Mouse (Mus musculus) CH12.LX (cell line): ENCODE data around the gene Naa35. TPM values are rescaled to one million over a fixed set of nuclear protein-coding genes. Genes with fewer than 3 reads are reported as not detected.

Experiments
- DNase-seq: peaks from one replicate; pipeline ENCODE4 v3.0.0-alpha.2; 2013; ENCODE audit errors: extremely low read depth
- H3K27ac ChIP-seq: 2 replicates; pipeline ENCODE4 v1.5.1; 2012; ENCODE audit warnings: low read depth, mild to moderate bottlenecking, control low read depth, moderate library complexity; ENCODE audit not compliant: insufficient read depth
- H3K27me3 ChIP-seq: replicated peaks from 2 replicates; pipeline ENCODE3; 2012; ENCODE audit warnings: inconsistent platforms
- H3K36me3 ChIP-seq, 2 experiments: replicated peaks in 1 of 2; 2 replicates each; pipeline versions ENCODE3 to v1.6.1; 2012; ENCODE audit warnings: inconsistent platforms in 1 of 2, low read length in 1 of 2, mild to moderate bottlenecking in 1 of 2, mixed read lengths in 1 of 2, moderate library complexity in 1 of 2; ENCODE audit not compliant: control insufficient read depth in 1 of 2, insufficient read depth in 1 of 2
- H3K4me1 ChIP-seq, 2 experiments: 2 replicates each; pipeline ENCODE4 v1.6.1; 2012; ENCODE audit warnings: inconsistent platforms in 1 of 2, moderate library complexity in 1 of 2; ENCODE audit not compliant: insufficient read depth in 2 of 2, control insufficient read depth in 1 of 2
- H3K4me2 ChIP-seq: 2 replicates; pipeline ENCODE4 v1.6.1; 2012; ENCODE audit warnings: low read depth, mild to moderate bottlenecking, control low read depth; ENCODE audit not compliant: poor library complexity, insufficient read depth, severe bottlenecking
- H3K4me3 ChIP-seq, 3 experiments: fragments of 150-350 bp in 1 of 3; sonication (generic) in 1 of 3; replicated peaks in 1 of 3; 2 replicates each; pipeline versions ENCODE3 to v1.5.1; 2011 to 2012; ENCODE audit warnings: low read depth in 2 of 3, low read length in 2 of 3, mild to moderate bottlenecking in 2 of 3, moderate library complexity in 2 of 3, control low read depth in 1 of 3, improper control_type of control experiment in 1 of 3, inconsistent platforms in 1 of 3, mixed read lengths in 1 of 3; ENCODE audit not compliant: poor library complexity in 1 of 3
- H3K79me2 ChIP-seq: replicated peaks from 2 replicates; pipeline ENCODE4 v1.6.1; 2012; ENCODE audit warnings: mild to moderate bottlenecking, moderate library complexity; ENCODE audit not compliant: control insufficient read depth, poor library complexity, insufficient read depth, severe bottlenecking; ENCODE audit errors: extremely low read depth
- H3K9ac ChIP-seq: 2 replicates; pipeline ENCODE4 v1.6.1; 2012; ENCODE audit warnings: low read depth, mild to moderate bottlenecking, control low read depth, moderate library complexity; ENCODE audit not compliant: insufficient read depth
- H3K9me3 ChIP-seq: replicated peaks from 2 replicates; pipeline ENCODE3; 2012; ENCODE audit warnings: low read length, inconsistent platforms, mixed read lengths
- CHD1 ChIP-seq: IDR thresholded peaks from 2 replicates; pipeline ENCODE4 v1.6.1; 2012; ENCODE audit warnings: low read depth, low read length, improper control_type of control experiment, inconsistent platforms
- CHD2 ChIP-seq: IDR thresholded peaks from 2 replicates; pipeline ENCODE4 v1.6.1; 2011; ENCODE audit warnings: low read length, improper control_type of control experiment
- E2F4 ChIP-seq: IDR thresholded peaks from 2 replicates; pipeline ENCODE4 v1.6.1; 2011; ENCODE audit warnings: low read depth, low read length, improper control_type of control experiment; ENCODE audit not compliant: insufficient replicate concordance
- ELF1 ChIP-seq: IDR thresholded peaks from 2 replicates; pipeline ENCODE4 v1.6.1; 2014; ENCODE audit warnings: low read depth, mild to moderate bottlenecking, inconsistent platforms, low read length, improper control_type of control experiment
- EP300 ChIP-seq: IDR thresholded peaks from 2 replicates; pipeline ENCODE4 v1.6.1; 2011; ENCODE audit warnings: low read length, improper control_type of control experiment
- ETS1 ChIP-seq: conservative IDR thresholded peaks from 2 replicates; pipeline ENCODE4 v1.6.1; 2012; ENCODE audit warnings: low read depth, mild to moderate bottlenecking, inconsistent platforms, low read length, improper control_type of control experiment, moderate library complexity
- GABPA ChIP-seq: IDR thresholded peaks from 2 replicates; pipeline ENCODE4 v1.6.1; 2012; ENCODE audit warnings: low read depth, low read length, improper control_type of control experiment, inconsistent platforms; ENCODE audit not compliant: insufficient replicate concordance
- HCFC1 ChIP-seq: IDR thresholded peaks from 2 replicates; pipeline ENCODE4 v1.6.1; 2012; ENCODE audit warnings: low read depth, mild to moderate bottlenecking, inconsistent platforms, low read length, improper control_type of control experiment
- IRF4 ChIP-seq: IDR thresholded peaks from 2 replicates; pipeline ENCODE4 v1.6.1; 2014; ENCODE audit warnings: low read depth, mild to moderate bottlenecking, inconsistent platforms, low read length, improper control_type of control experiment
- JUN ChIP-seq: IDR thresholded peaks from 2 replicates; pipeline ENCODE4 v1.6.1; 2011; ENCODE audit warnings: low read depth, mild to moderate bottlenecking, low read length, improper control_type of control experiment, moderate library complexity; ENCODE audit not compliant: insufficient read depth
- JUND ChIP-seq: conservative IDR thresholded peaks from 2 replicates; pipeline ENCODE4 v1.6.1; 2011; ENCODE audit warnings: low read depth, low read length, improper control_type of control experiment
- KAT2A ChIP-seq: IDR thresholded peaks from 2 replicates; pipeline ENCODE4 v1.6.1; 2012; ENCODE audit warnings: low read length, improper control_type of control experiment, inconsistent platforms; ENCODE audit not compliant: insufficient replicate concordance
- MAX ChIP-seq: IDR thresholded peaks from 2 replicates; pipeline ENCODE4 v1.6.1; 2011; ENCODE audit warnings: low read length, improper control_type of control experiment
- MAZ ChIP-seq: IDR thresholded peaks from 2 replicates; pipeline ENCODE4 v1.6.1; 2012; ENCODE audit warnings: low read depth, mild to moderate bottlenecking, inconsistent platforms, low read length, improper control_type of control experiment, moderate library complexity
- MEF2A ChIP-seq: IDR thresholded peaks from 2 replicates; pipeline ENCODE4 v1.6.1; 2014; ENCODE audit warnings: low read depth, mild to moderate bottlenecking, inconsistent platforms, low read length, improper control_type of control experiment, borderline replicate concordance
- MXI1 ChIP-seq: IDR thresholded peaks from 2 replicates; pipeline ENCODE4 v1.6.1; 2011; ENCODE audit warnings: mild to moderate bottlenecking, low read depth, low read length, improper control_type of control experiment
- NRF1 ChIP-seq: IDR thresholded peaks from 2 replicates; pipeline ENCODE4 v1.6.1; 2014; ENCODE audit warnings: low read depth, mild to moderate bottlenecking, inconsistent platforms, low read length, improper control_type of control experiment, moderate library complexity
- POLR2AphosphoS2 ChIP-seq: IDR thresholded peaks from 2 replicates; pipeline ENCODE4 v1.6.1; 2011; ENCODE audit warnings: low read depth, low read length, improper control_type of control experiment
- RAD21 ChIP-seq: IDR thresholded peaks from 2 replicates; pipeline ENCODE4 v1.6.1; 2011; ENCODE audit warnings: low read depth, mild to moderate bottlenecking, low read length, improper control_type of control experiment, moderate library complexity
- RCOR1 ChIP-seq: conservative IDR thresholded peaks from 2 replicates; pipeline ENCODE4 v1.6.1; 2012; ENCODE audit warnings: low read depth, mild to moderate bottlenecking, inconsistent platforms, low read length, improper control_type of control experiment
- SMC3 ChIP-seq: IDR thresholded peaks from 2 replicates; pipeline ENCODE4 v1.6.1; 2011; ENCODE audit warnings: low read depth, low read length, improper control_type of control experiment
- TBP ChIP-seq: conservative IDR thresholded peaks from 2 replicates; pipeline ENCODE4 v1.6.1; 2011; ENCODE audit warnings: low read depth, low read length, improper control_type of control experiment
- USF2 ChIP-seq: conservative IDR thresholded peaks from 2 replicates; pipeline ENCODE4 v1.6.1; 2011; ENCODE audit warnings: low read depth, low read length, improper control_type of control experiment
- ZC3H11A ChIP-seq: IDR thresholded peaks from 2 replicates; pipeline ENCODE4 v1.6.1; 2012; ENCODE audit warnings: low read depth, mild to moderate bottlenecking, inconsistent platforms, low read length, improper control_type of control experiment
- ZKSCAN1 ChIP-seq: IDR thresholded peaks from 2 replicates; pipeline ENCODE4 v1.6.1; 2012; ENCODE audit warnings: low read depth, inconsistent platforms, low read length, improper control_type of control experiment, borderline replicate concordance
- dilution Hi-C: fragments of 300-500 bp; cut with MboI; formaldehyde crosslinking; loops from 2 replicates; pipeline ENCODE4 v1.14.3; 2020; ENCODE audit warnings: low sequenced_read_pairs; ENCODE audit not compliant: extremely low pct_unique_long_range_greater_than_20kb, extremely low pct_ligation_motif_present
- in situ Hi-C: fragments of 300-500 bp; cut with MboI; formaldehyde crosslinking; loops from 3 replicates; pipeline ENCODE4 v1.14.3; 2019; ENCODE audit warnings: low sequenced_read_pairs, low pct_ligation_motif_present, low pct_unique_long_range_greater_than_20kb, mixed read lengths
- polyA plus RNA-seq: library from polyadenylated mRNA; unstranded; fragments of >175 nt; gene quantifications from 2 replicates; pipeline ENCODE4 v1.2.1, GENCODE M21; 2012; ENCODE audit warnings: low read depth; ENCODE audit not compliant: insufficient read length
- total RNA-seq, 2 experiments: library from RNA; depleted of rRNA; stranded (reverse); fragments of 300-350 nt in 1 of 2; fragments of >200 nt in 1 of 2; gene quantifications; 2 replicates each; pipeline ENCODE4 v1.2.3; 2012 to 2014

Gene Naa35
- total and polyA plus RNA-seq, 3 experiments, result 46.8 to 60.2 (median 56.4) TPM

DNA sequence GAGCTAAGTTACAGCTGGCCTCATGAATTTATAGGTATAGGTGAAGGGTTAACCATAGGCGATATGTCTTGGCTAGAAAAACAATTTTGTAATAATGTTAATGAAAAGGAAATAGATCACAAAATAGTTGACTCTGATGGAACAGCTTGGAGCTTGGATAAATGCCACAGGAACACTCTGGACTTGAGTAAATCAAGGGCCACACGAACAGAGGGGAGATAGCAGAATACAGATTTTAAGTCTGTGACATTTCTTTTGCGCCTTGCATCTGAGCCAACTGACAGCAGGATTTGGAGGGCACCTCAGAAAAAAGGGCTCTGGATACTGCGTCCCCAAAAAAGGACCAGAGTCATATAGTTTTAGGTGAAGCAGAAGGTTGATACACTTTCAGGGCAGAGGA lies 20.6 kb upstream of the Naa35 start:
- no peak overlapping the region for H3K9ac ChIP-seq
- no peak for DNase-seq
- no peaks in the 10 kb centered on the region for H3K79me2 ChIP-seq
- peaks cover 10% of the 10 kb centered on the region for H3K27me3 ChIP-seq
- no peak for TF ChIP-seq RCOR1
- no peak for TF ChIP-seq CHD2
- TF ChIP-seq HCFC1, result no peak
- no peak for TF ChIP-seq ZC3H11A
- H3K27ac ChIP-seq, result no peak overlapping the region
- H3K4me2 ChIP-seq, result no peak overlapping the region
- H3K4me1 ChIP-seq, result peaks cover 0 to 3% of the 10 kb centered on the region in 2 experiments; a peak in 1 of 4 replicates
- no peaks in the 10 kb centered on the region for H3K36me3 ChIP-seq
- in situ Hi-C loops (no loop called here), dilution Hi-C loops (no loop called here)
- H3K4me3 ChIP-seq, result no peak overlapping the region
- no peaks in the 10 kb centered on the region for H3K9me3 ChIP-seq

DNA sequence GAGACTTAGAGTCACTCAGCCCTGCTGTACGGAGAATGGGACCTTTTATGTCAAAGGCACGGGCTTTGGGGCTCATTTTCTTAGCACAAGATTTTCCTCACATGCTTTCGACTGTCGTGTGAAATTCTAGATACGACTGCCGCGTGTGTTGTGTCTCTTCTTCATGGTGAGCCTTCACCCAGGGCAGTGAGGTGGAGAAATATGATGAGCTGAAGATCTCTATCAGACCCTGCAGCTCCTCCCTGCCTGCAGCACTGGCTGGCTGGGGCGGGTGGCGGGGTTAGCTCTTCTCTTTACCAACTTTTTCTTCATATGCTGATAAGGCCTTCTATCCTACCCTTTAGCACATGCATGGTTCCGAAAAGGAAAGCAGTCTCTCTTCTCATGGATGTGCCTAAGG lies 20.1 kb upstream of the Naa35 start:
- in situ Hi-C loops, result no loop called here
- dilution Hi-C loops, result no loop called here

DNA sequence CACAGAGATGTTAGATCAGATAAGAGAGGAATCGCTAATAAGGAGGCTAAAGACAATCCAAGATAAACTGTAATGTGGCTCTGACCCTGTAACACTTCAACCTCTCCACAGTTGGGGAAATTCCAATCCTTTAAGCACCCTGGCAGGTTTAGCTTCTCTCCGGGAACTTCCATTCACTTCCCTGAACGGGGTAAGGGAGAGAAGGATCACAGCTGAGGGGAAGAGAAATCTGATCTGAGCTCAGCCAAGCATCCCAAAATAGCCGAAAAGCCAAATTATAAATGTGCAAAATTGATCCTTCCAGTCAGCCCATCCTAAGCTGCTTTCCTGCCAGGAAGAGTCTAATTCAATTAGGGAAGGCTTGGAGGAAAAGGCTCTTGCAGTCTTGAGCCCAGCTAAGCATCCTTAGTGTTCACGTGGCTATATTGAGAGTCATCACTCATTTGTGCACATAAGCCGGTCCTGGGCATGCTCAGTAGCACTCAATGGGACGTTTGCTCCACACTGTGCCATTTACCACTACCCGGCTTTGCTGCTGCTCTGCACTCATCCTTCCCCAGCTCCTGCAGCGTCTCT lies 19.0 kb upstream of the Naa35 start:
- Histone ChIP-seq H3K4me2 (no peak overlapping the region), H3K27ac (no peak overlapping the region), H3K9me3 (peaks cover 2% of the 10 kb centered on the region), H3K9ac (no peak overlapping the region), H3K36me3 (no peaks in the 10 kb centered on the region), H3K4me1 (peaks cover 0 to 3% of the 10 kb centered on the region in 2 experiments; a peak in 1 of 4 replicates), H3K27me3 (peaks cover 10% of the 10 kb centered on the region), H3K79me2 (no peaks in the 10 kb centered on the region), H3K4me3 (no peak overlapping the region)
- no peak for DNase-seq
- in situ Hi-C loops (no loop called here), dilution Hi-C loops (no loop called here)
- TF ChIP-seq E2F4, result no peak
- TF ChIP-seq RAD21, result no peak
- no peak for TF ChIP-seq IRF4
- peak; percentile 67 for TF ChIP-seq NRF1
- TF ChIP-seq ELF1, result no peak
- TF ChIP-seq USF2, result no peak

More for the DNA sequence above, 20.1 kb upstream of the Naa35 start:
- Histone ChIP-seq H3K27me3 (peaks cover 10% of the 10 kb centered on the region), H3K9ac (no peak overlapping the region), H3K9me3 (no peaks in the 10 kb centered on the region), H3K79me2 (no peaks in the 10 kb centered on the region), H3K4me1 (peaks cover 0 to 3% of the 10 kb centered on the region in 2 experiments; a peak in 1 of 4 replicates), H3K4me3 (no peak overlapping the region), H3K36me3 (no peaks in the 10 kb centered on the region), H3K27ac (no peak overlapping the region), H3K4me2 (no peak overlapping the region)
- no peak for DNase-seq
- TF ChIP-seq JUN (no peak), ZKSCAN1 (no peak), EP300 (no peak), GABPA (no peak), JUND (no peak), POLR2AphosphoS2 (no peak), ETS1 (no peak), MAZ (no peak), SMC3 (no peak), MXI1 (no peak), MEF2A (no peak), KAT2A (no peak), MAX (no peak), IRF4 (no peak), CHD1 (no peak), HCFC1 (no peak), ELF1 (no peak), TBP (no peak), E2F4 (no peak)
